Mouse (Mus musculus) heart, postnatal 0 days (tissue): Measurements from ENCODE around the gene Bcl7b.

Source experiments
- CTCF ChIP-seq: IDR thresholded peaks from 2 replicates; pipeline ENCODE4 v1.5.1; 2016; ENCODE audit warnings: antibody characterized with exemption, control low read depth, low read depth
- EP300 ChIP-seq: IDR thresholded peaks from 2 replicates; pipeline ENCODE4 v1.6.1; 2016; ENCODE audit warnings: antibody characterized with exemption, low read depth

DNA sequence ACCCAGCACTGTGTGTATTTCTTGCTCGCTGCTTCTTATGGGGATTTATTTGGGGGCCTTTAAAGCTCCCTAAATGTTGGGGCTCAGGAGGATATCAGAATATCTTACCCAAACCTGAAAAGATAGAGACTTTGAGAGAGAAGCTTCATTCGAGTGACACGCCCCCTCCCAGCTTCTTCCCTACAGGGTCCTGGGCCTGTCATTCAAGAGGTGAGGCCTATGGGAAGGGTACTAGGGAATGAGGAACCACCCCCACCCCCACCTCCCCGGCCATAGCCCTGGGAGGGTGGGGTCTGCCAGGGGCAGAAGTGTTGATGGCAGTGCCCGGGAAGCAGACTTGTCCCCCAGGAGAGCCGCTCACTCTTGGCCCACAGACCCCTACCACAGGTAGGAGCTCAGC, 42.0 kb upstream of the Bcl7b start:
- TF ChIP-seq CTCF, result no peak
- TF ChIP-seq EP300, result no peak
